Mouse (Mus musculus) T-helper 2 cell (primary cell): ENCODE results near the gene Scamp3.

Experiments
- in situ Hi-C: fragments of 300-600 bp; cut with MboI, MseI; formaldehyde crosslinking; loops from one replicate; pipeline ENCODE4 v1.15.1; 2025; ENCODE audit warnings: high pct_unique_total_duplicates

Scamp3 gene

DNA sequence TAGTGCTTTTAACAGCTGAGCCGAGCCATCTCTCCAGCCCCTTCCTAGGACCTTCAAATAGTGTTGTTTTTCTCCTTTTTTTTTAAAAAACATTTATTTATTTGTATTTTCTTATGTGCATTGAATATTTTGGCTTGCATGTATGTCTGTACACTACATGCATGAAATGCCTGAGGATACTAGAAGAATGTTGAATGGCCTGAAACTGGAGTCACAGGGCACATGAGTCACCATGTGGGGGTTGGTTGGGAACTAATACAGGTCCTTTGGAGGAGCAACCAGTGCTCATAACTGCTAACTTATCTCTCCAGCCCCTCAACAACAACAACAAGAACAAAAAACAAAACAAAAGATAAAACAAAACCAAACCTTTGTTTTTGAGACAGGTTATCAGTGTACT is 14.2 kb upstream of the Scamp3 start:
- in situ Hi-C loops: no loop called here

GRCm38 (mm10) chr3:89163643-89164245 is 13.5 kb upstream of the Scamp3 start:
- in situ Hi-C loops: no loop called here

GRCm38 (mm10) chr3:89164506-89165267 is 12.6 kb upstream of the Scamp3 start, which contains the start of gene Clk2:
TSS of gene Clk2 (plus strand) at chr3:89164795.
- in situ Hi-C loops: no loop called here

DNA sequence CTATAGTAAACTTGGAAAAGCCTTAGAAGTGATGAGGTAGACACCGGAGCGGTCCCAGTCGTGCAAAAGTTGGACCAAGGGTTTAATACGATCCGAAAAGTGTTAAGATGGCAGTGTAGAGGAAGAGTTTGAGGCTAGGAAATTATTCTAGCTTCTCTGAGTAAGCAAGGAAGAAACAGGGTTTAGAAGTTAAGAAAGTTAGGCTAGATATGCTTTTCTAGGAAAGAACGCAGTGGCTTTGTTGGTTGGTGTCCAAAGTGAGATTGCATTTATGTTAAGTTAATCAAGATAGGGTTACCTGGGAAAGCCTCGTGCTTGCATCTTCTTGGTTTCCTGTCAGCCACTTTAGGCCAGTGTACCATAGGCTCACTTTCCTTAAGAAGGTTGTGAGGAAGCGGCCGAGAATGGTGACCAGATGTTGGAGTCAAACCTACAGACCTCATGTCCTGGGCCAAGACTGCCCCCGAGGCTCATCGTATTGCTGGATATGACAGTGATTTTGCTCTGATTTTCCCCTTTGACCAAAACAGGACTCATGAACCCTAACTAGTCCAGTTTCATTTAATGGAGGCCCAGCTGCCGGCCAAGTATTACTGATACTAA is 11.9 kb upstream of the Scamp3 start:
- in situ Hi-C loops: no loop called here

- in situ Hi-C loops: no loop called here
Observed at GRCm38 (mm10) chr3:89166945-89167344, 10.3 kb upstream of the Scamp3 start.

DNA sequence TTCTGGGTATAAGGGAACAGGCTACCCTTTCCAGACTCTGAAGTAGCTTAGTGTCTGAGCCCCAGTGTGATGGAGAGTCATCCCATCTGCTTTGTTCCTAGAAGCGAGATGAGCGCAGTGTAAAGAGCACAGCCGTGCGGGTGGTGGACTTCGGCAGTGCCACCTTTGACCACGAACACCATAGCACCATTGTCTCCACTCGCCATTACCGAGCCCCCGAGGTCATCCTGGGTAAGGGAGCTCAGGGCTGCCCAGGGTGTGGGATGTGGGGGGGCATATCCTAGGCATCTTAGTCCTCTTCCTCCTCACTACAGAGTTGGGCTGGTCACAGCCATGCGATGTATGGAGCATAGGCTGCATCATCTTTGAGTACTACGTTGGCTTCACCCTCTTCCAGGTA is 2.4 kb upstream of the Scamp3 start:
- in situ Hi-C loops: no loop called here

DNA sequence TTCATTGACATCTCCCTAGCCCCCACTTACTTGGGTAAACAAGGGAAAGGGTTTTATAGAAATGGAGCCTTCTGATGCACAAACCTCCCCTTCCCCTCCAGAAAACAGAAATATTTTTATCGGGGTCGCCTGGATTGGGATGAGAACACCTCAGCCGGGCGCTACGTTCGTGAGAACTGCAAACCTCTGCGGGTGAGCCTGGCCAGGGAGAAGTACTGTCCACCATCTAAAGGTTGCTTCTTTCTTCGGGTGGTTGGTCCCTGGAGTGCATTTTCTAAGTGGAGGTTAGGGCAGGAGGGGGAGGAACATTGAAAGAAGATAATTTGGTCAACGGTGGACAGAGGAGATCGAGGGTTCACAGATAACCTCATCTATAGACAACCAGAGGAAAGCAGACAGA is 1.7 kb upstream of the Scamp3 start:
- in situ Hi-C loops: no loop called here

- in situ Hi-C loops: no loop called here
Observed at GRCm38 (mm10) chr3:89176421-89176820, 852 bp upstream of the Scamp3 start.

GRCm38 (mm10) chr3:89178107-89178385 is 773 bp downstream of the Scamp3 start:
- in situ Hi-C loops: no loop called here

DNA sequence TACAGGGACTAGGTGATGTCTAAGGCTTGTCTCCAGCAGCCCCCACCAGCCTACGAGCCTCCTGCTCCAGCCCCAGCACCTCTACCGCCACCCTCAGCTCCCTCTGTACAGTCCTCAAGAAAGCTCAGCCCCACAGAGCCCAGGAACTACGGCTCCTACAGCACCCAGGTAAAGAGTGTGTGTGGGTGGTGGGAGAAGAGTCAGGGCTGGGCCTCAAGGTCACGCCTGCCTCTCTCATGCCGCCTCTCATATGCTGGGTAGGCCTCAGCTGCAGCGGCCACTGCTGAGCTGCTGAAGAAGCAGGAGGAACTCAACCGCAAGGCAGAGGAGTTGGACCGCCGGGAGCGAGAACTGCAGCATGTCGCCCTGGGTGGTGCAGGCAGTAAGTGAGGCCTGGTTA is 1.8 kb downstream of the Scamp3 start:
- in situ Hi-C loops: no loop called here

GRCm38 (mm10) chr3:89181749-89182500 is 4.7 kb downstream of the Scamp3 start:
- in situ Hi-C loops: no loop called here

DNA sequence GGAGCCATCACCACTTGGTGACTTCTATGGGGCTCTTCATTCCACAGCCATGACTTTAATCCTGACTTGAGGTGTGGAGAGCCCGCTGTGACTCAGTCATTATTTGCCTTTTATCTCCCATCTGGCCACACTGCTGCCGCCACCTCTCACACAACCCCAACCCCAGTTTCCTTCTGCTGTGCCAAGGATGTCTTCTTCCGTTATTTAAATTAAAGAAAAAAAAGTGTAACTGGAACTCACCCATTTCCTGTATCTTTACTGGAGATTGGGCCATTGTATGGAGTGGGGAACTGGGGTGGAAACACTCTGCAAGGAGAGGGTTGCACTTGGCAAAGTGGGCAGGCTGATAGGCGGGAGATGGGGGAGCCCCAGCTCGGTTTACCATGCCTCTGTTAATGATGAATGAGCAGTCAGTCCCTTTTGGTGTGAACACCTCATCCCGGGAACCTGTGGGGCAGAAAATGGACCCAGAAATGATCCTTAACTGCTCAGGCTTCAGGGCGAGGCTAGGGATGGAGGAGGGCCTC is 5.3 kb downstream of the Scamp3 start:
- in situ Hi-C loops: no loop called here

DNA sequence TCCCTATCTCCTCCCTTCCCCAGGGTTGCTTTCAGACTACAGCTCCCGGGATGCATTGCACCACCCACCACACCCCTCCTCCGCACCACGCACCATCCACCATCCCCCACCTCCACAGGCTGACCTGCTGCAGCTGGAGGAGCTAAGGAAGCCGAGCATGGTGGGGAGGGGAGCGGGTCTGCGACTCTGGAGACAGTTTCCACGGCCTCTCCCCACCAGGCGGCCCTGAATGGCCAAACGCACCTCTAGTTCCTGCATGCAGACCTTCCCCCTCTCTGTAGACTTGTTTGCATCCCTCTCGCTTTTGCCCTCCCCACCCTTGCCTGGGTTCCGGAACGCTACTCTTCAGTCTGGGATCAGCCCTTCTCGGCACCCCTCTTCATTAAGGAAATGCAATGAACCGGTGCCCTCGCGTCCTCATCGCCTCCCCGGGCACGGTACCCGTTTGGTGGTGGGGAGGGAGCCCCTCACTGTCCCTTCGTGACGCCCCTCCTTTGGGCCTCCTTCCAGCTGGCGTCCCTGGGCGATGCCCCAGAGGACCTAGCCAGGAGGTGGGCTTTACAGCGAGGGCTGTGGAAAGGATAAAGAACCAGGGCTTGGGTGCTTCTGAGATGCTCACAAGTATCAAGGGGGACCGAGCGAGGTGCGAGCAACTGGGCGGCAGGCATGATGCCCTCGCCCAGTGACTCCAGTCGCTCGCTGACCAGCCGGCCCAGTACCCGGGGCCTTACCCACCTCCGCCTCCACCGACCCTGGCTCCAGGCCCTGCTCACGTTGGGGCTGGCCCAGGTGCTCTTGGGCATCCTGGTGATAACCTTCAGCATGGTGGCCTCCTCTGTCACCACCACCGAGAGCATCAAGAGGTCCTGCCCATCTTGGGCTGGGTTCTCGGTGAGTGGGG is 6.0 kb downstream of the Scamp3 start, which contains the start of gene Fam189b:
Gene Fam189b (plus strand): TSS at position 86 of the 901 bp plus-strand sequence.
- in situ Hi-C loops: no loop called here

- in situ Hi-C loops: no loop called here
Observed at GRCm38 (mm10) chr3:89183959-89184315, 6.7 kb downstream of the Scamp3 start.

DNA sequence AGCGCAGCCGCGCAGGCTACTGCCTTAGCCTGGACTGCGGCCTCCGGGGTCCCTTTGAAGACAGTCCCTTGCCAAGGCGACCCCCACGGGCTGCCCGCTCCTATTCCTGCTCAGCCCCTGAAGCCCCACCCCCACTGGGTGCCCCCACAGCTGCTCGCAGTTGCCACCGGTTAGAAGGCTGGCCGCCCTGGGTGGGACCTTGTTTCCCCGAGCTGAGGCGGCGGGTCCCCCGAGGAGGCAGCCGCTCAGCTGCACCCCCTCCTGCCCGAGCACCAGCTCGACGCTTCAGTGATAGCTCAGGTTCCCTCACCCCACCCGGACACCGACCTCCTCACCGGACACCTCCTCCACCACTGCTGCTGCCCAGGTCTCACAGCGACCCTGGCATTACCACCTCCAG is 9.9 kb downstream of the Scamp3 start:
- in situ Hi-C loops: no loop called here

DNA sequence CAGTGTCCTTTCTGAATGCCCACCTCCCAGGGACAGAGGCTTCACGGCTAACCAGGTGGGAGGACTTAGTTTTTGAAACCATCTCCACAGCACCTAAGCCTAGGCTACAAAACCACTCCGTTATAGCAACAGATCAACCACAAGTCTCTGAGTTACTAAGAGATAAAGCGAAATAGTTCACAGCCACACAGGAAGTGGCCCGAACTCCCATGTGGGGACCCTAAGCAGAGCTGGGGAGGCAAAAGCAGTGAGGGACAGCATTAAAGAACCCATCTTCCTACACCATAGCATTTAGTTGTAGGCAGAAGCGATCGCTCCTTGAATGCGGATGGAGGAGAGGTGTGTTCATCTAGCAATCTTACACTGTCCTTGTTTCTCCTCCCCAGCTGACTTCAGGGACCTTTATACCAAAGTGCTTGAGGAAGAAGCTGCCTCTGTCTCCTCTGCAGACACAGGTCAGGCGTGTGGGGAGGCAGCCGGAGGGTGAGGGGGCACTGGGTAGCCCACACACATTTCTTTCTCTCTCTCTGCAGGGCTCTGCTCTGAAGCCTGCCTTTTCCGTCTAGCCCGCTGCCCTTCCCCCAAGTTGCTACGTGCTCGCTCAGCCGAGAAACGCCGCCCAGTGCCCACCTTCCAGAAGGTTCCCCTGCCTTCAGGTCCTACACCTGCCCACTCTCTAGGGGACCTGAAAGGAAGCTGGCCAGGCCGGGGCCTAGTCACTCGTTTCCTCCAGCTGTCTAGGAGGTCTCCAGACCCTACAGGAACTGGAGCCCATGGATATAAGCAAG is 10.6 kb downstream of the Scamp3 start:
- in situ Hi-C loops: no loop called here

DNA sequence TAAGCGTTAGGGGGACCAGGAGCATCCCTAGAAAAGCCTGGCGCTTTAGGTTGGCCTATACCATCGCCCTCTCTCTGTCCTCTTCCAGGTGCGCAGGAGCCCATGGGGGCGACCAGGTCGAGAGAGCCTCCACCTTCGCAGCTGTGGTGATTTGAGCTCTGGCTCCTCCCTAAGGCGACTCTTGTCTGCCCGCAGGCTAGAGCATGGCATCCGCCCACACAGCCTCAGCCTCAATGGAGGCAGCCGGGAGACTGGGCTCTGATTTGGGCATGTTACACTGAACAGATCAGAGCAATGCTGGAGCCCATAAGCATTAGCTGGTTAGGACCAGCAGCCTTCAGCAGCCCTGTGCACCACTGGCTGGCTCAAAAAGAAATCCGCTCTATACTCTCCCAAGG is 11.2 kb downstream of the Scamp3 start:
- in situ Hi-C loops: no loop called here

DNA sequence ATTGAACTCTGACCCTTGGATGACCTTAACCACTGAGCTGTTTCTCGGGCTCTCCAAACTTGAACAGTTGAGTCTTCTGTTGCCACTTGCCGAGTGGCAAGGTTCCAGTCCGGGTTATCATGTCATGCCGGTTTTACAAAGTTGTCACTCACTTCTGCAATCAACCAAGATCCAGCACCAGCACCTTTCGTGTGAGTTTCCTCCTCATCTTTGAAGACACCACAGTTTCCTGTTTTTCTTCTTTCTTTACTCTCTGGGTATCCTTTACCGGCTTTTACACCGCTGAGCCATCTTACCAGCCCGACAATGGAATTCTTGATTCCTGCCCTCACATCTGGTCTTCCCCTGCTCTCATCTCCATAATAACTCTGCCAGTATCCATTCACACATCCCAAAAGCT is 13.2 kb downstream of the Scamp3 start:
- in situ Hi-C loops: no loop called here

DNA sequence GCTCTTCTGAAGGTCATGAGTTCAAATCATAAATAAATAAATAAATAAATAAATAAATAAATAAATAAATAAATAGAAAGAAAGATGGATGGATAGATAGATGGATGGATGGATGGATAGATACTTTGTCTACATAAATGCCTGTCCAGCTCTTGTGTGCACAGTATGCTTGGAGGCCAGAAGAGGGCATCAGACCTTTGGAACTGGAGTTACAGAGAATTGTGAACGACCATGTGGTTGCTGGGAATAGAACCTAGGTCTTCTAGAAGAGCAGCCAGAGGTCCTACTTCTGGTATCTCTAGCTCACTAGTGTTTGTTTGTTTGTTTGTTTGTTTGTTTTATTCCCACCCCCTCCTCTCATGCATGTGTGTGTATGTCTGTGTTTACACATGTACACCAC is 16.1 kb downstream of the Scamp3 start:
- in situ Hi-C loops: no loop called here

DNA sequence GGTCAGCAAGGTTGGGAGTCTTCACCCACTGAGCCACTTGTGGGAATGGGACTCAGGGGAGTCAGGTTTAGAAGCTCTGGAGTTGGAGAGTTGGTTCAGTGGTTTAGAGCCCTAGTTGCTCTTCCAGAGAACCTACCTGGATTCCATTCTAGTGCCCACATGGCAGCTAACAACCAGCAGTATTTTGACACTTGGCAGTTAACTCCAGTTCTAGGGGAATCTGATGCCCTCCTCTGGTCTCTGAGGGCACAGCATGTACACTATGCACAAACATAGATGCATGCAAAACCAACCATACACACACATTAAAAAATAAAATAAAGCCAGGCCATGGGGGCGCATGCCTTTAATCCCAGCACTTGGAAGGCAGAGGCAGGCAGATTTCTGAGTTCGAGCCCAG is 16.6 kb downstream of the Scamp3 start:
- in situ Hi-C loops: no loop called here
